Mouse (Mus musculus): ENCODE data around the gene Pcolce2.

Pcolce2 gene

DNA sequence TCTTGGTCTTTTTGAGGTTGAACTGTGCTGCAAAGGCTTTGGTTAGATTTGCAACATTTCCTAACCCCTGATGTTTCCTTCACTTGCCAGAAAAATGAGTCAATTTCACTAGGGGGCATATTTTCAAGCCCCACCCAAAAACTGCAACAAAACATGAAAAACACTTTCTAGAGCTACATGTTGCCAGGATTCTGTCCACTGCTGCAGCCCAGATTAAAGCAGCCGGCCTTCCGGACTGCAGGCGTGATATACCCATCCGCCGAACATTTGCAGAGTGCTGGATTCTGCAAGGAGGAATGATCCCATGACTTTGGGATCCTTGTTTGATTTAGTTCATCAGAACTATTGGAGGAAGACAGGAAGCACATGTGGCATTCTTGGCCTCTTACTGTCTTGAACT is 17.0 kb downstream of the Pcolce2 start:
- no peak for ATAC-seq (ENCODE audit: low TSS enrichment)

GRCm38 (mm10) chr9:95657941-95658340 is 20.5 kb downstream of the Pcolce2 start:
- no peak for ATAC-seq (ENCODE audit: low TSS enrichment)

DNA sequence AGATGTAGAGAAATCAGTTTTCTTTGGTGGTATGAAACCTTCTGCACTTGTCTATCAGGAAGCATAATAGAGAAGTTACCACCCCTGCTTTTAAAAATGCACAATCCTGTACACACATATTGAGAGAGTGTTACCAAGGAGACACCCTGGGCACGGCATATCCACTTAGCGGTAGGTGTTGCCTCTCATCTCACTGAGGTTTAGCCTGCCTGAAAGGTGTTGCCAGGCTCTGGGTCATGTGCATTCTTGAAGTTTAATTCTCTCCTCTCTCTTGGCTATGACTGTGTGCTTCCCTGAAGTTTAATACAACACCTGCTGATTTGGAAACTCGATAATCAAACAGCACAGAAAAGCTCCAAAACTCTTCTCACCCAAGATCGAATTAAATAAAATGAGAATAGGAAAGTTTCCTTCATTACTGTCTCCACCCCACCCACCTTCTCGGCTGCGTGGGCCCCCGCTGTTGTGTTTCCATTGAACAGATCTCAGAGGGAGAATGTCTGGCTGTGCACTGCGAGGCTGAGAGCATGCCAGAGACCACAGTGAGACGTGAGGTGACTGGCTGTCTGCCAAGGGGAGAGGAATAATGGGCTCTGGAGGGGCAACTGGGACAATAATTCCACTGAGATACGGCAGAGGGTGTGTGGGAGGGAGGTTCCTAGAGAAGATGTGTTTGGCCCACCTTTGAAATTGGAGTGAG is 27.0 kb downstream of the Pcolce2 start:
- ATAC-seq (ENCODE audit: low TSS enrichment) = peak; percentile 55

- ATAC-seq (ENCODE audit: low TSS enrichment) = no peak
Observed at GRCm38 (mm10) chr9:95665835-95666234, 28.4 kb downstream of the Pcolce2 start.

- ATAC-seq (ENCODE audit: low TSS enrichment) = peak; percentile 62
Observed at GRCm38 (mm10) chr9:95667836-95668235, 30.4 kb downstream of the Pcolce2 start.

GRCm38 (mm10) chr9:95668306-95668705 is 30.9 kb downstream of the Pcolce2 start:
- no peak for ATAC-seq (ENCODE audit: low TSS enrichment)

DNA sequence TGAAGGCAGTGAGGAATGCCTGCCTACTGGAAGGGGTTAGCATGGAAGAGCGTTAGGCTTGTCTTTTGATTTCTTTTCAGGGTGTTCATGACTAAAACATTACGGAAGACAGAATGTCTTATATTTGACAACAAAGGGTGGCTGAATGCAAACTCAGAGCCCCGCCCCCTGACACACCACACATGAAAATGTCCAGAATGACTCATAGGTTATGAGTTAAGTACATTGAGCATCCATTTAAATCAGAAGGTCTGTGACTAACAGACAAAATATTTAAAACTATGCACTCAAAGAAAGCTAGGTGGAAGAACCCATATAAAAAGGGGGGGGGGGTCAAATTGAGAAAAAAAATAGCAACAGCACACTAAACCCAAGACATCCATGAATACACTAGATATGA is 34.9 kb downstream of the Pcolce2 start:
- ATAC-seq (ENCODE audit: low TSS enrichment) = no peak

GRCm38 (mm10) chr9:95672760-95673159 is 35.4 kb downstream of the Pcolce2 start:
- ATAC-seq (ENCODE audit: low TSS enrichment) = no peak

DNA sequence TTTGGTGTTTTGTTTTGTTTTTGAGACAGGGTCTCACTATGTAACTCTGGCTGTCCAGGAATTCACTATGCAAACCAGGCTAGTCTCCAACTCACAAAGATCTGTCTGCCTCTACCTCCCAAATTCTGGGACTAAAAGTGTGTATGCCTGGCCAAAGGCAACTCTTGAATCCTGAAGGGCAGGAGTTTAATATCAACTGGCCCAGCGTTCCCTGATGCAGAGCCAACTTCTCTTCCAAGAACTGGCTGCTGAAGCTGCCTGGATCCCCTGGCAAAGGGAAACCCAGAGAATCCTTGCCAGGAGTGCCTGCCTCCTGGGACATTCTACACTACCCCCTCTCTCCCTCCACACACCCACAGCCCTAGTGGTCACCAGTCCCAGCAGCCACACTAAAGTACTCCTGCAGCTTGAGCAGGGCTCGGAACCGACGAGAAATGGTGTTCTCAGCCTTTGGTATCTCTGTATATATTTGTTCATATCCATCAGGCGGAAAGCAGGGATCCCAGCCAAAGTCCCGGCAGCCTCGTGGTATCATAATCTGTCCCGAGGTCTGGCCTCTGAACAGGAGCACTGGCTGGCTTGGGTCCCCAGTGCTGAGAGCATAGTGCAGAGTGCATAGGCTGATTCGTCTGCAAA is 37.8 kb downstream of the Pcolce2 start:
- peak; percentile 38; the same call in 1 of the 2 replicates for ATAC-seq (ENCODE audit: low TSS enrichment)

DNA sequence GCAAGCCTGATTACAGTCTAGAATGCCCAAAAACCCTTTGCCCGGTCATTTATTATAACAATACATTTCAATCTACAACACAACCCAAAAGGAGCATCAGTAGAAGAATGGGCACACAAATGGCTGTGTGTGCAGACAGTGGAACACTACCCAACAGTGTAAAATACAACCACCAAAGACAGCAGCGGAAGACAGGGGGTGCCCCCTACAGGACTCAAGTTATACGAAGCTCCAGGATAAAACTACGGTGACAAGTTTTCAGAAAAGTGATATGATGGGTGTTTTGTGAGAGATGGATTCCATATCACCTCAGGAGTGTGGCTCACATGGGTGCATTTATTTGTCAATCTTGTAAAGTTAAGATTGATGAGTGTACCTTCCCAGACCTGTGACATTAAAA is 38.6 kb downstream of the Pcolce2 start:
- ATAC-seq (ENCODE audit: low TSS enrichment) = no peak

GRCm38 (mm10) chr9:95679966-95680365 is 42.6 kb downstream of the Pcolce2 start:
- no peak for ATAC-seq (ENCODE audit: low TSS enrichment)

DNA sequence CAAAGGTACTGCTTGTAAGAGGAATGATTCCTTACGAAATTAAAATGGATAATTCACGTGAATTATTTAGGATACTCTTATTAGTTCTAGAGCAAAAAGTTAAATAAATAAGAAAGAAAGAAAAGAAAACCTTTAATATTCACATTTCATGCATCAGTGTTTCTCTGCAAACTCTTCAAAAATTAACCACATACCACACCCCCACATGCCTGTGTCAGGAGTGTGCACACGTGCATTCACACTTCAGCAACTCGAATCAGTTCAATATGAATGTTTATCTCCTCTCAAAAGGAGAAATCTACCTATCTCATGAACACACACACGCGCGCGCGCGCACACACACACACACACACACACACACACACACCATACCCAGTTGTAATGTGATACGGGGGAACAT is 43.3 kb downstream of the Pcolce2 start:
- no peak for ATAC-seq (ENCODE audit: low TSS enrichment)

DNA sequence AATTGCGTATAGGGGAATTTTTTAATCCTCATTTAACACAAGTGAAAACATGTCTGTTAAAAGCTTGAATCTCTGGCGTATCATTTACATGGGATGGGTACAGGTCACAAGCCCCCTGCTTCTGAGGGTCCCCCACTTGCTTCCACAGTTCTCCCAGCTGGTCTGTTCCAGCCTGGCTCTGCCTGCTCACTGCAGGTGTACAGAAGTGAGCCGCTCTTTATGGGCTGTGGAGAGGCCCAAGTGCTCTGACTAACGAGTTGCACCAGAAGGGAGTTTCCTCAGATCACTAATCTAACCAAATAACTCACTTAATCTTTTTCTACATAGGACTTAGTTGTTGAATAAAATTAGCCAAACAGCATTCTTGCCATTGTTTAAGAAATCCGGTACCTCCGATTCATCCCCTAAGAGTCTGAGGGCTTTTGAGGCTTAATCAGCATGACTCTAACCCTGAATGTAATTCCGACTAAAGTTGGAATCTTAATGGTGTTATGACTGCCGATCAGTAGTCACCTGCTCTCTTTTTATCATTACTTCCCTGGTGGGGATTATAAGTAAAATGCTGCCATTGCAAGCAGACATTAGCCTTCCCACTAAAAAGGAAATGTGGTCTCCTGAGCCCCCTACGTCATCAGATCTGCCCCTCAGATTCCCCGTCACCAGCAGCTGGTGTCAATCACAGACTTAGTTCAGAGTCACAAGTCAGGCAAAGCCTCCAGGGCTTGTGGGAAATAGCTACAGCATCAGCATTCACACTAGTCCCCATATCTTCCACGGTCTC is 48.4 kb downstream of the Pcolce2 start:
- no peak for ATAC-seq (ENCODE audit: low TSS enrichment)

DNA sequence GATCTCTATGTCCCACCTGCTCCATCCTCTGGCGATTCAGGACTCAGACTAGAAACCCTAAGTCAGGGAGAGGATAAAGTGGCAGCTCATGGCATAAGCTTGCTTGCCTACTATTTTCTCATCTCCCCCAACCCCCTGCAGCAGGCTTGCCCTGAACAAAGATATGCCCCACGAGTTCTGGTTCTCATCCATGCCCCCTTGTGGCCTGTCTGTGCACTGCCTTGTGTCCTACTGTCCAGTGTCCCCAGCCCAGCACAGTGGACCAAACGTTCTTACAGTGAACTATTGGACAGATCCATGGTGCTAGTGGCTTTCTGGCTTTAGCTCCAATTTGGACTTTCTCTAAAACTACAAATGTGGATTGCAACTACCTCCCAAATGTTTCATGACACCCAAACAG is 50.7 kb downstream of the Pcolce2 start:
- ATAC-seq (ENCODE audit: low TSS enrichment) = peak; percentile 72; the same call in 1 of the 2 replicates

DNA sequence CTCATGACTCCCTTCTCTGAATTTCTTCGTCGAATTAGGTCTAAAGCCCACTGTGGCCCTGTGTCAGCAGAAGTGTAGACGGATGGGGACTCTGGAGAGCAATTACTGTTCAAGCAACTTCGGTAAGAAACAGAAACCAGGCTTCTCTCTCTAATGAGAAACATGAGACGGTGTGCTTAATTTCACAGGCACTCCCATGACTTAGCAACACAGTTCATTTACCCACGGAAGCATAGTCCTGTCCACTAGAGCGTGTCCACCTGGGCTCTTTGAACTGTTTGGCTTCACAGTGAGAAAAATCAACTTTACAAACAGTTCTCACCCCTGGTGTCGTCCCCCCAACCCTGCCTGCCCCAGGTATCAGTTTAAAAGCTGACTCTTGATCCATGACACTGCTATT is 55.4 kb downstream of the Pcolce2 start:
- no peak for ATAC-seq (ENCODE audit: low TSS enrichment)

- no peak for ATAC-seq (ENCODE audit: low TSS enrichment)
Observed at GRCm38 (mm10) chr9:95693528-95694100, 56.2 kb downstream of the Pcolce2 start.

DNA sequence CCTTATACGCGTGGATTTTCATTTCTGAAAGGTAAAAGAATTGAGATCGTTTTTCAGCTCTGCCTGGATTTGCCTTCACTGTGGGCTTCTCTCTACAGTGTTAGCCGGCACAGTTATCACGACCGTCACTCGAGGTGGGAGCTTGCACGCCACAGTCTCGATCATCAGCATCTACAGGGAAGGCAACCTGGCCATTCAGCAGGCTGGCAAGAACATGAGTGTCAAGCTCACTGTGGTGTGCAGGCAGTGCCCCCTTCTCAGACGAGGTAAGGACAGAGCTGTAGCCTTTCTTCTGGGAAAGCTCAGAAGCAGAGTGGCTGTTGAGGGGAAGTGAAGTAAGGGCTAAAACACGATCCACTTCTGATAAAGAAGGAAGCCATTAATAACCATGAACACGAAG is 57.1 kb downstream of the Pcolce2 start:
- ATAC-seq (ENCODE audit: low TSS enrichment) = no peak

DNA sequence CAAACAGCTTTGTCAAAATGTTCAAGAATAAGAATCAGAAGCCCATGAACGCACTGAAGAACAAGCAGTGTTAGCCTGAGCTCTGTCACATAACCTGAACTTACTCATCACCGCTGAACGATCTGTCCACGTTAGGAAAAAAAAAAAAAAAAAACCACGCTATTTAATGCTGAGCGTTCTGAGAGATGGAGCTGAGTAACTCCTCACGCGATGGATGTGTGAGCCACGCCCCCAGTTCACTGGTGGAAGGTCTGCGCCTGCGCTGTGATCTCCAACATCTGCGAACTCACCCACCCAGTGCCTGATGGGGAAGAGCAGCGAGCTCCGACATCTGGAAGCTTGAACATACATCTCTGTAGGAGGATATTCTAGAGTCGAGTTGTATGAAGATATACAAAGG is 57.6 kb downstream of the Pcolce2 start:
- no peak for ATAC-seq (ENCODE audit: low TSS enrichment)

DNA sequence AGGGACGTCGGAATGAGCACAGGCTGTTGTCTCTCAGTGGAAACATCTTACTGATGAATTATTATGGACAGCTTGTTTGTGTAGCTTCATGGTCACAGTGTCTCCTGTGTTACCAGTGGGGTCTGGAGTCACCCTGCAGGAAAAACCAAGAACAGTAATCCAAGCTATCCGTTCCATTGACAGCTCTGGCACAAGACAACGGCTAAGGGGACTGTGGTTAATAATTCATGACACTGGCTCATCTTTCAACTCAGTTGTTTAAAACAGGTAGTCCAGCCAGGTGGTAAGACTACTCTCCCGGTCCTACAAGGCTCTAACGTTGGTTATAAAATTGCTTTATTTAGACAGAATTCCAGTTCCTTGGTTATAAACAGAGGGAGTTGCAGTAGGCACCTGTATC is 59.2 kb downstream of the Pcolce2 start:
- no peak for ATAC-seq (ENCODE audit: low TSS enrichment)

GRCm38 (mm10) chr9:95697808-95698207 is 60.4 kb downstream of the Pcolce2 start:
- ATAC-seq (ENCODE audit: low TSS enrichment) = no peak

- ATAC-seq (ENCODE audit: low TSS enrichment) = no peak
Observed at GRCm38 (mm10) chr9:95699273-95699672, 61.9 kb downstream of the Pcolce2 start.

DNA sequence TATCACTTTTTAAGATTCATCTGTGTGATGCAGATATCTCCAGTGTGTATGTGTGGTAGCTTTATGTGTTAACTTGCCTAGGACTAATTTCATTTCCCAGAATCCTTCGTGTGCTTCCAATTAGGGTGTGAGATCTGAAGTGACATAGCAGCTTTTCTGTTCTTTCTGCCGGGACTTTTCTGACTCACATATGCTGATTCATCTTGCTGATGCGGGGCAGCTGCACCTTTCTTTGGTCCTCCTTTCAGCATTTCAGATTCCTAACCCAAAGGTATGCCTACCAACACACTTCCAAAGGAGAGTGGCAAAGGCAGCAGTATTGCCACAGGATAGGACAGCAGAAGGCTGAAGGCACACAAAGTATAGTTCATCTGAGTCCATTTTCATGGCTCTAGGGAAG is 66.7 kb downstream of the Pcolce2 start:
- peak; percentile 79 for ATAC-seq (ENCODE audit: low TSS enrichment)

GRCm38 (mm10) chr9:95705371-95705770 is 68.0 kb downstream of the Pcolce2 start:
- ATAC-seq (ENCODE audit: low TSS enrichment) = no peak

Data from frontal cortex, adult (tissue).